Mouse (Mus musculus) midbrain, embryonic 16.5 days (tissue): ENCODE data around the gene Arhgap22. TPM values are rescaled to one million over a fixed set of nuclear protein-coding genes. Genes with fewer than 3 reads are reported as not detected.

Experiments used
- ATAC-seq: fragments of 200-750 bp; cut with Nextera tagmentation; 2 replicates; pipeline ENCODE4 v1.8.0; 2017; ENCODE audit warnings: moderate TSS enrichment
- H3K27ac ChIP-seq: fragments of 300-500 bp; sonication (generic); 2 replicates; pipeline ENCODE4 v1.5.1; 2014; ENCODE audit warnings: mild to moderate bottlenecking, low read length, mixed read lengths
- H3K27me3 ChIP-seq: fragments of 300-500 bp; sonication (generic); 2 replicates; pipeline ENCODE4 v1.6.1; 2014; ENCODE audit warnings: low read depth, low read length, mixed read lengths; ENCODE audit not compliant: control insufficient read depth, insufficient read depth
- H3K36me3 ChIP-seq: fragments of 300-500 bp; sonication (generic); 2 replicates; pipeline ENCODE4 v1.6.1; 2014; ENCODE audit warnings: mild to moderate bottlenecking, low read length, moderate library complexity, mixed read lengths; ENCODE audit not compliant: control insufficient read depth, insufficient read depth
- H3K4me1 ChIP-seq: fragments of 300-500 bp; sonication (generic); 2 replicates; pipeline ENCODE4 v1.6.1; 2014; ENCODE audit warnings: mild to moderate bottlenecking, low read length, mixed read lengths; ENCODE audit not compliant: control insufficient read depth, insufficient read depth
- H3K4me2 ChIP-seq: fragments of 300-500 bp; sonication (generic); 2 replicates; pipeline ENCODE4 v1.6.1; 2014; ENCODE audit warnings: mild to moderate bottlenecking, low read length, mixed read lengths
- H3K4me3 ChIP-seq: fragments of 300-500 bp; sonication (generic); 2 replicates; pipeline ENCODE4 v1.5.1; 2014; ENCODE audit warnings: low read depth, mild to moderate bottlenecking, low read length, moderate library complexity, mixed read lengths
- H3K9ac ChIP-seq: fragments of 300-500 bp; sonication (generic); 2 replicates; pipeline ENCODE4 v1.6.1; 2014; ENCODE audit warnings: low read depth, low read length, mixed read lengths
- H3K9me3 ChIP-seq: fragments of 300-500 bp; sonication (generic); replicated peaks from 2 replicates; pipeline ENCODE4 v1.6.1; 2014; ENCODE audit warnings: mild to moderate bottlenecking, low read length, mixed read lengths; ENCODE audit not compliant: control insufficient read depth, poor library complexity, severe bottlenecking
- WGBS: fragments of 180-500 bp; shearing (Covaris S2); extraction: QIAGEN DNeasy Blood & Tissue Kit; methylation state at CpG from one replicate; pipeline ENCODE4 v1.1.7; 2014; 5-methylcytosine and 5-hydroxymethylcytosine counted together
- polyA plus RNA-seq: library from polyadenylated mRNA; unstranded; fragments of >200 nt; fragmentation: Nextera tagmentation; extraction: Ambion mirVana; gene quantifications from 2 replicates; pipeline ENCODE4 v1.2.1, GENCODE M21; 2015

Arhgap22 gene
- polyA plus RNA-seq, 1 experiment from 2014 or later = 2.6 TPM

DNA sequence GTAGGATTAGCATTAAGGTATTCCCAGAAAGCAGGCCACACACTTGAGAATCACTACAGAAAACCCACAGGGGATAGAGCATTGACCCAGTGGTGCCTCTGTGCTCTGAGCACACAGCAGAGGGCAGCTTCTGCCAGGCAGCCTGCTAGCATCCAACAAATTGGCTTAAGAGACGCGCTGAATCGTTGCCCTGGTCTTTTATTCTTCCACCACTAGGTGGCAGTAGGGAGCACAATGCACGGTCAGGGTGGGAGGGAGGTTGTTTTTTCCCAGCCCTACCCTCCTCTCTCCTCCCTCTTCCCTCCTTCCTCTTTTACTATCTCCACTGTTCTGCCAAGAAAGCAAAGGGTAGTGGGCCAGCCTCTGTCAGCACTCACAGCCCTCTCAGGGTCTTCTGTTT is 99.8 kb downstream of the Arhgap22 start:
- Histone ChIP-seq H3K27ac (no peak overlapping the region), H3K9me3 (no peaks in the 10 kb centered on the region), H3K4me3 (no peak overlapping the region), H3K4me1 (no peaks in the 10 kb centered on the region), H3K4me2 (no peak overlapping the region), H3K36me3 (no peaks in the 10 kb centered on the region), H3K27me3 (peaks cover 18% of the 10 kb centered on the region), H3K9ac (no peak overlapping the region)
- 0% methylated on average over 4 of the region's 4 CpGs for WGBS
- ATAC-seq = peak; percentile 57

DNA sequence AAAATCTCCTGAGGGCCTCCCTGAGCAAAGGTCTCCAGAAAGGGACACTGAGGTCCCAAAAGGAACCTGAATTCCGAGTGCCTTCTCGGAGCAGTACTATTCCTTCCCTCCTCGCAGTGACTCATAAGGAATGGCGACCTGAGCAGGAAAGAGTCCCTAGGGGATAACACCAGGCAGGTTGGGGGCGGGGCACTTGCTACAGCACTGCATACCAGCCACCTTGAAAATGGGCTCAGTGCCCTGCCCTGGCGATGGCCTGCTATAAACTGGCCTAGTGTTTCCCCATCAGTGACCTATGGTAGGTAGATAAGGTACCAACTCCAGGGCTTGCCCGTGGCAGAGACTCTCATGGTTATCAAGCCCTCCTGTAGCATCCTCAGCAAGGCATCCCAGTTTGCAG is 100.3 kb downstream of the Arhgap22 start:
- ATAC-seq = no peak
- WGBS = 55% methylated on average over 7 of the region's 7 CpGs
- H3K9me3 ChIP-seq = no peaks in the 10 kb centered on the region
- no peak overlapping the region for H3K4me2 ChIP-seq
- no peak overlapping the region for H3K9ac ChIP-seq
- no peak overlapping the region for H3K27ac ChIP-seq
- H3K36me3 ChIP-seq = no peaks in the 10 kb centered on the region
- no peaks in the 10 kb centered on the region for H3K4me1 ChIP-seq
- no peak overlapping the region for H3K4me3 ChIP-seq
- peaks cover 18% of the 10 kb centered on the region for H3K27me3 ChIP-seq

DNA sequence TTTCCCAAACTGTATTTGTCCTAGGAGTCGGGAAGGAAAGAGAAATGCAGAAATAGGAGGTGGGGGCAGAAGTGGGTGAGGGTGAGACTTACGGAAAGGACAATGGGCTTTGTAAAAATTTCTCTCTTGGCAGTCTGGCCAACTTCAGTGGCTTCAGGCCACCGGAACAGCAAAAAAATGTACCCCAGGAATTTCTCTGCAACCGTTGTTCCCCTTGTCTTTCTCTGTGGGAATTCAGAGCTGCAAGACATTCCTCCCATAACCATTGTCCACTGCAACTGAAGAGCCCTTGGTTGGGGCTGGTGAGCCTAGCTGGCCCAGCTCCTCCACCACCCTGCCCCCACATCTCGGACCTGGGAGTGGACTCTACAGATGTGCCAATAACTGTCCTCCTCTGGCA is 101.3 kb downstream of the Arhgap22 start:
- Histone ChIP-seq H3K9ac (no peak overlapping the region), H3K9me3 (no peaks in the 10 kb centered on the region), H3K27me3 (peaks cover 24% of the 10 kb centered on the region), H3K27ac (no peak overlapping the region), H3K36me3 (no peaks in the 10 kb centered on the region), H3K4me2 (no peak overlapping the region), H3K4me1 (peaks cover 5% of the 10 kb centered on the region; the same call in 1 of the 2 replicates), H3K4me3 (no peak overlapping the region)
- ATAC-seq = no peak
- 55% methylated on average over 5 of the region's 5 CpGs for WGBS

DNA sequence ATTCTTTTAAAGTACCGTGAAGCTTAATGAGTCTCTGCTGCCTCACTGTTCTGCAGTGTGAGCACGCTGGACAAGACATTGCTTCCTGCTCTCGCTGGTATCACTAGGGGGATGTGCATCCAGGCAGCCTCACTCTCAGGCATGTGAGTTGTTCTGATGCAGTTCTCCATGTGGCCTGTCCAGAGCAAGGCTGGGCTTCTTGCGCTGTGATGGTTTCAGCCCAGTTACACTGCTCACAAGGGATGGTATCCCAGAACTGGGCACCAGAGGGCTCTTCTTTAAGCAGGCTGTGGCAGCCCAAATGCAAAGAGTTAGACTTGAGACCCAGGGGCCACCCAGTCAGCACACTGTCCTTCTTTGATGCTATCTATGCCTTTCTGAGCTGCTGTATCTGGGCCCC is 101.9 kb downstream of the Arhgap22 start:
- H3K27ac ChIP-seq = no peak overlapping the region

DNA sequence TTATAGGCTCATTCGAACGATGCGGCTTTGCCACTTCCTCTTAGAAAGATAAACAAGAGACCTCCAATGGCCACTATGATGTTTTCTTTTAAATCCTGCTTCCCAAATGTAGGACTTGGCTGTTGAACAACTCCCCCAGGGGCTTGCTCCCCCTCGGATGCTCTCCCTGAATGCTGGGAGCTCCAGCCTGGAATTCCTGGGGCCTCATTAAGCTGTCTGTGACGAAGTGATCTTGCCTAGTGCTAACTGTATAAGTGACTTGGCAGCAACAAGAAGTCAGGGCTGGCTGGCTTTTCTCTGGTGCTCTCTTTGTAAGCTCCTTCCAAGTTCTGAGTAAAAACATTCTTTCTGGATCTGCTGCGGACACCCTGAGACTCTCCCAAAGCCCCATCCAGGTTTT is 104.1 kb downstream of the Arhgap22 start:
- peaks cover 30% of the 10 kb centered on the region for H3K27me3 ChIP-seq
- ATAC-seq = no peak
- 46% methylated on average over 6 of the region's 6 CpGs for WGBS
- no peak overlapping the region for H3K9ac ChIP-seq
- H3K4me3 ChIP-seq = no peak overlapping the region
- no peaks in the 10 kb centered on the region for H3K9me3 ChIP-seq
- no peak overlapping the region for H3K4me2 ChIP-seq
- H3K36me3 ChIP-seq = no peaks in the 10 kb centered on the region
- H3K27ac ChIP-seq = no peak overlapping the region
- H3K4me1 ChIP-seq = peaks cover 6% of the 10 kb centered on the region; the same call in 1 of the 2 replicates

More for the DNA sequence above, 101.9 kb downstream of the Arhgap22 start:
- H3K4me3 ChIP-seq = no peak overlapping the region
- WGBS = 53% methylated on average over 4 of the region's 4 CpGs
- H3K4me2 ChIP-seq = no peak overlapping the region
- no peak for ATAC-seq
- no peaks in the 10 kb centered on the region for H3K36me3 ChIP-seq
- H3K9me3 ChIP-seq = no peaks in the 10 kb centered on the region
- H3K27me3 ChIP-seq = peaks cover 27% of the 10 kb centered on the region
- peaks cover 6% of the 10 kb centered on the region; the same call in 1 of the 2 replicates for H3K4me1 ChIP-seq
- no peak overlapping the region for H3K9ac ChIP-seq

DNA sequence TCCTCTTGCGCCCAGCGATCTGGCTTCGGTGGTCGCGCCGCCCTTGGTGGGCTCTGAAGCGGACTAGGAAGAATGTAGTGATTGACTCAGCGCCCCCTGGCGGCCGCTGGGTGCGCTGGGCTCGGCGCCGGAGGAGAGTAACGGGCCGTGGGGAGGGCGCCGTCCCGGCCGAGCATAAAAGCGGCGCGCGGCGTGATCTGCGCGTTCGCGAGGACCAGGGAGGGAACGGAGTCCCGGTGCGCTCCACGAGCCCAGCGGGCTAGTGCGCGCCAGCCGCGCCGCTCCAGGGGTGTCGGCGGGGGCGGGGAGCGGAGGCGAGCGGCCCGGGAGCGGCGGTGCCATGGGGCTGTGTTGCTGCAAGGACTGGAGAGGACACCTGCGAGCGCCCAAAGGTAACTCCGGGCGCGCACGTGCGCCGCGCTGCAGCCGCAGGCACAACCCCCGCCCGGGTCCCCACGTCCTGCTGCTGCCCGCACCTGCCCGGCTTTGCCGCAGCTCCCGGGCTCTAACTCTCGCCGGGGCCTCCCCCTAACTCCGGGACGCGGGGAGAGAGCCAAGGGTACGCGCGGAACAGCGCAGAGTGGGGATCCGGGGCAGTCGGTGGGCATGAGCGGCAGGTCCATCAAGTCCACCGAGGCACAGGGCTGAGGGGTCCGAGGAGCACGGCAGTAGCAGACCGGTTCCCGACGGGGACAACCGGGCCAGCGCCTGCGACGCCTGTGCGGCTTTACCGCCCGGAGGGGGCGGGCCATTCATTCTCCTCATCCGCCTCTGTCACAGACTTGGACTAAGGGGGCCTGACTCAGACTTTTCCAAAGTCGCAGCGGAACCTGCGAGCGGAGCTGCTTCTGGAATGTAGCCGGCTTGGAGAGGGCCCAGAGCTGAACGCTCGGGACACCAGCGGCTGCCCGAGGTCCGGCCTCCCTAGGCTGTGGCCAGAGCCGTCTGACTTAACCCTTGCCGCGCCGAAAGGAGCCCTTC is 106.0 kb downstream of the Arhgap22 start:
- Histone ChIP-seq H3K4me1 (peaks cover 6% of the 10 kb centered on the region; the same call in 1 of the 2 replicates), H3K4me2 (peak overlapping the region; percentile 99), H3K27ac (no peak overlapping the region), H3K9me3 (no peaks in the 10 kb centered on the region), H3K4me3 (peak overlapping the region; percentile 62), H3K36me3 (no peaks in the 10 kb centered on the region), H3K9ac (peak overlapping the region; percentile 60), H3K27me3 (peaks cover 23% of the 10 kb centered on the region)
- ATAC-seq = peak; percentile 54
- under 1% methylated on average over 103 of the region's 106 CpGs for WGBS

DNA sequence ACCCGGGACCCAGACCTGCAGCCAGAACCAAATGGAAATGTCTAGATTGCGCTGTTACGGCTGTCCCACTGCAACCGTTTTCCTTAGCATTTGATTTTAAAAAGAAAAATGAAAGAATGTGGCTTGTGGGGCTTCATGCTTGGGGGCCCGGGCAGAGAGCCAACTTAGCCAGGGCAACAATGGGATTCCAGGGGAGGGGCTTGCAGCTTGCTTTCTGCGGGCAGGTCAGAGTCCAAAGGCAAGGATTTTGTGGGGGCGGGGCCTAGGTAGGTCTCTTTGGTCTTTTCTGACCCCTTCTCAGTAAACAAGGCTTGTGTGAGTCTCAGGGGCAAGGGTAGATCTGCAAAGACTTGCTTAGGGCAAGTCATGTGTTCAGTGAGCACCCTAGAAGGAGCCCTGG is 107.0 kb downstream of the Arhgap22 start:
- Histone ChIP-seq H3K27ac (no peak overlapping the region), H3K9ac (no peak overlapping the region), H3K36me3 (no peaks in the 10 kb centered on the region), H3K27me3 (peaks cover 22% of the 10 kb centered on the region), H3K4me3 (no peak overlapping the region), H3K4me2 (peak overlapping the region; percentile 99; the same call in 1 of the 2 replicates), H3K9me3 (no peaks in the 10 kb centered on the region), H3K4me1 (peaks cover 6% of the 10 kb centered on the region; the same call in 1 of the 2 replicates)
- ATAC-seq = no peak
- WGBS = 5% methylated on average over 7 of the region's 7 CpGs

DNA sequence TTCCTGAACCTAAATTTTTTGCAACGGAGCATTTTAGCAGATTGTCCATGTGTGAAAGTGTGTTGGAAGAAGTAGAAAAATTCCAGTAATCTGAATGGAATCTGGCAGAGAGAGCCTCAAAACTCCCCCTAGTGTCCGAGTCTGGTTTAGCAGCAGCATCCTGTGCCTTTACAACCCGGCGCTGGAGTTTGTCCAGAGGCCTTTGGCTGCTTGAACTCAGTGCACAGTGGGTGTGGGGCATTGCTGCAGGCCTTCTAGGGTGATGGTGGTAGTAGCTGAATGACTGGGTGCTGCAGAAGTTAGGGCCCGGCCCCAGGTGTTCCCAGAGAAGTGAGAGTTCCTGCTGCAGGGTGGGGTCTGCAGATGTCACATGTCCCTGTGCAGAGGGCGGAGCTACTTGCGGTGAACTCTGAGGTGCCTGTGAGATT is 108.8 kb downstream of the Arhgap22 start:
- ATAC-seq = no peak
- peaks cover 22% of the 10 kb centered on the region for H3K27me3 ChIP-seq
- peaks cover 6% of the 10 kb centered on the region; the same call in 1 of the 2 replicates for H3K4me1 ChIP-seq
- no peak overlapping the region for H3K4me2 ChIP-seq
- H3K4me3 ChIP-seq = no peak overlapping the region
- 24% methylated on average over 7 of the region's 7 CpGs for WGBS
- no peaks in the 10 kb centered on the region for H3K9me3 ChIP-seq
- no peak overlapping the region for H3K27ac ChIP-seq
- H3K9ac ChIP-seq = no peak overlapping the region
- no peaks in the 10 kb centered on the region for H3K36me3 ChIP-seq

DNA sequence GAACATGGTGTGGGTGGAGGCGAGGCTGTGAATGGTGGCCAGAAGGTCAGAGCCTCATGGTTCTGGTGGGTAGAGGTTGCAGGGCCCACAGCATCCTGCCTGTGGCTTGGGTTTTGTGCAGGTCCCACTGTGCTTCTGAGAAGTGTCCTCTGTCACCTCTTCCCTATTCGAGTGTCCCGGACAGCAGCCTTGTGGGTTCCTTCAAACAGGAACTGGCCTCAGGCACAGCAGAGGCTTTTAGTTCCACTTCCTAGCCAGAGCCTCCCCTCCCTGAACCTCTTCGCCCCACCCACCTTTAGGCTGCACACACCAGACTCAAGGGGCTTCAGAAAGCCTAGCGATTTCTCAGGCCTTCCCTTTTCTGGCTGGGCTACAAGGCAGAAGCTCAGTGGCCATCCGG is 110.7 kb downstream of the Arhgap22 start:
- ATAC-seq = no peak
- peaks cover 6% of the 10 kb centered on the region; the same call in 1 of the 2 replicates for H3K4me1 ChIP-seq
- no peak overlapping the region for H3K4me2 ChIP-seq
- H3K9me3 ChIP-seq = no peaks in the 10 kb centered on the region
- no peak overlapping the region for H3K27ac ChIP-seq
- no peak overlapping the region for H3K4me3 ChIP-seq
- WGBS = 70% methylated on average over 6 of the region's 6 CpGs
- H3K36me3 ChIP-seq = no peaks in the 10 kb centered on the region
- H3K27me3 ChIP-seq = peaks cover 13% of the 10 kb centered on the region
- no peak overlapping the region for H3K9ac ChIP-seq
